Mouse (Mus musculus): ENCODE measurements around the gene Pacsin2.

DNA sequence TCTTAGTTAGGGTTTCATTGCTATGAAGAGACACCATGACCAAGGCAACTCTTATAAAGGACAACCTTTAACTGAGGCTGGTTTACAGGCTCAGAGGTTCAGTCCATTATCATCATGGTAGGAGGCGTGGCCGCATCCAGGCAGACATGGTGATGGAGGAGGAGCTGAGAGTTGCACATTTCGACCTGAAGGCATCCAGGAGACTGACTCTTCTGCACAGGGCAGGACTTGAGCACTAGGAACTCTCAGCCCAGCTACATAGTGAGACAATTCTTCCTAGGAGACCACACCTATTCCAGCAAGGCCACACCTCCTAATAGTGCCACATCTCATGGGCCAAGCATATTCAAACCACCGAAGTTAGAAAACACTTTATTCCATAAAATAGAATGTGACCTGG lies 15.4 kb upstream of the Pacsin2 start:
- no peak for TF ChIP-seq CTCF (IDR thresholded peaks at IDR 0.05; ENCODE audit: control insufficient read depth, insufficient read depth, insufficient replicate concordance, low read depth, low read length)
- no peak for TF ChIP-seq POLR2A (IDR thresholded peaks at IDR 0.05; ENCODE audit: control insufficient read depth, low read depth, low read length)
